Mouse (Mus musculus): ENCODE data around the gene Flywch2.

GRCm38 (mm10) chr17:23801627-23802026 lies 15.7 kb upstream of the Flywch2 start:
- no peak for TF ChIP-seq CTCF (IDR thresholded peaks at IDR 0.05; ENCODE audit: low read depth, low read length)
- no peak for TF ChIP-seq POLR2A (IDR thresholded peaks at IDR 0.05; ENCODE audit: borderline replicate concordance, low read depth, low read length)
